In genomic region chr9:109795811-109796210, GRCm38 (mm10) we compare ENCODE assay signal across 39 mouse cellular contexts. TPM values are rescaled to one million over a fixed set of nuclear protein-coding genes. Genes with fewer than 3 reads are reported as not detected.
DNase-seq lines count a peak whose midpoint lies in the region; ATAC-seq and TF ChIP-seq lines count a peak whose summit lies in the region.
"Had no signal": no experiment of that assay in that cellular context is flagged by ENCODE, and none has a peak within 500 bp of the region (broad histone marks: within the 10 kb centered on the region; RNA-seq: fewer than 3 reads in every experiment).

No protein-coding gene starts in this region.

- H3K4me1 ChIP-seq in intestine, postnatal 0 days (replicated peaks; ENCODE audit: control insufficient read depth, insufficient read depth, low read length), result no peaks in the 10 kb centered on the region
- no peaks in the 10 kb centered on the region for H3K4me1 ChIP-seq in intestine, embryonic 16.5 days (ENCODE audit: control insufficient read depth, insufficient read depth, low read length)
- H3K4me1 ChIP-seq: embryonic facial prominence, embryonic 10.5 days; embryonic facial prominence, embryonic 13.5 days; forebrain, embryonic 10.5 days; forebrain, embryonic 13.5 days; hindbrain, embryonic 10.5 days; hindbrain, embryonic 13.5 days; intestine, embryonic 15.5 days had no signal

- 0 out of 2 replicates have a peak, but pooled peaks have one; percentile 7 for TF ChIP-seq CTCF in intestine, postnatal 0 days (IDR thresholded peaks at IDR 0.05; ENCODE audit: low read depth)
- TF ChIP-seq CTCF in brain, embryonic 14.5 days (IDR thresholded peaks at IDR 0.05; ENCODE audit: borderline replicate concordance, extremely low read depth, insufficient read depth, insufficient read length), result no peak

- no peak for TF ChIP-seq POLR2A in brain, embryonic 14.5 days (IDR thresholded peaks at IDR 0.05; ENCODE audit: borderline replicate concordance, extremely low read depth, insufficient read depth, insufficient read length, poor library complexity, severe bottlenecking)

- DNase-seq in Muller cell, postnatal 12 days (ENCODE audit: inconsistent ontology term), result peak; percentile 63
- peak; percentile 1 for DNase-seq in brain, embryonic 14.5 days (ENCODE audit: low read depth)
- DNase-seq in retina, postnatal 7 days (ENCODE audit: low read depth, low spot score), result peak; percentile 16
- no peak for DNase-seq in lung, adult 18-20 months
- DNase-seq: adrenal gland, adult 2 months; adrenal gland, postnatal 14 days; cerebellum, adult 11 months; cerebellum, postnatal 10 days; cerebellum, postnatal 36 days; embryo, embryonic 11 days; gastrocnemius, postnatal 10 days; gastrocnemius, postnatal 36 days; heart, postnatal 36 days had no signal

- H3K27me3 ChIP-seq in intestine, postnatal 0 days (replicated peaks; ENCODE audit: control insufficient read depth, insufficient read depth, low read length), result no peaks in the 10 kb centered on the region
- no peaks in the 10 kb centered on the region for H3K27me3 ChIP-seq in intestine, embryonic 16.5 days (replicated peaks; ENCODE audit: control insufficient read depth, insufficient read depth, low read length)
- H3K27me3 ChIP-seq: embryonic facial prominence, embryonic 13.5 days; forebrain, embryonic 13.5 days; hindbrain, embryonic 13.5 days; intestine, embryonic 15.5 days; Patski had no signal

- no peak overlapping the region for H3K9ac ChIP-seq in intestine, postnatal 0 days (ENCODE audit: low read depth, low read length)
- no peak overlapping the region for H3K9ac ChIP-seq in intestine, embryonic 16.5 days (ENCODE audit: low read depth, low read length)
- H3K9ac ChIP-seq: embryonic facial prominence, embryonic 13.5 days; forebrain, embryonic 13.5 days; hindbrain, embryonic 13.5 days; intestine, embryonic 15.5 days had no signal

- WGBS in intestine, postnatal 0 days, result 74% methylated on average over 2 of the region's 2 CpGs
- 72% methylated on average over 2 of the region's 2 CpGs for WGBS in intestine, embryonic 16.5 days

- no peaks in the 10 kb centered on the region for H3K9me3 ChIP-seq in intestine, postnatal 0 days (ENCODE audit: control insufficient read depth)
- H3K9me3 ChIP-seq in intestine, embryonic 16.5 days (ENCODE audit: control insufficient read depth, low read length), result no peaks in the 10 kb centered on the region
- H3K9me3 ChIP-seq: embryonic facial prominence, embryonic 10.5 days; embryonic facial prominence, embryonic 13.5 days; forebrain, embryonic 10.5 days; forebrain, embryonic 13.5 days; hindbrain, embryonic 10.5 days; hindbrain, embryonic 13.5 days; intestine, embryonic 15.5 days had no signal

- no peak overlapping the region for H3K4me2 ChIP-seq in intestine, postnatal 0 days (replicated peaks; ENCODE audit: low read depth)
- no peak overlapping the region for H3K4me2 ChIP-seq in intestine, embryonic 16.5 days (ENCODE audit: low read depth, low read length)
- H3K4me2 ChIP-seq: embryonic facial prominence, embryonic 13.5 days; forebrain, embryonic 13.5 days; heart, embryonic 11.5 days; hindbrain, embryonic 13.5 days; intestine, embryonic 15.5 days had no signal

- no peaks in the 10 kb centered on the region for H3K36me3 ChIP-seq in intestine, postnatal 0 days (ENCODE audit: control insufficient read depth, insufficient read depth)
- H3K36me3 ChIP-seq in intestine, embryonic 16.5 days (ENCODE audit: control insufficient read depth, insufficient read depth, low read length), result no peaks in the 10 kb centered on the region
- H3K36me3 ChIP-seq: embryonic facial prominence, embryonic 10.5 days; embryonic facial prominence, embryonic 13.5 days; forebrain, embryonic 10.5 days; hindbrain, embryonic 10.5 days; hindbrain, embryonic 13.5 days; intestine, embryonic 15.5 days had no signal

- H3K4me3 ChIP-seq in intestine, postnatal 0 days (ENCODE audit: low read depth, low read length), result no peak overlapping the region
- H3K4me3 ChIP-seq in intestine, embryonic 16.5 days (ENCODE audit: low read length), result no peak overlapping the region
- H3K4me3 ChIP-seq: embryonic facial prominence, embryonic 10.5 days; embryonic facial prominence, embryonic 13.5 days; erythroblast, embryonic 14.5 days; forebrain, embryonic 10.5 days; forebrain, embryonic 13.5 days; hindbrain, embryonic 10.5 days; hindbrain, embryonic 13.5 days; intestine, embryonic 15.5 days had no signal

- ATAC-seq in intestine, postnatal 0 days, result no peak
- no peak for ATAC-seq in intestine, embryonic 16.5 days
- no peak for ATAC-seq in megakaryocyte progenitor cell, adult 5-6 weeks (replicated peaks; ENCODE audit: poor library complexity)
- ATAC-seq: CD4-positive, CD25-positive, alpha-beta regulatory T cell, adult 4 months; forebrain, embryonic 13.5 days; forebrain, embryonic 16.5 days; hindbrain, embryonic 16.5 days; intestine, embryonic 15.5 days; Patski had no signal

- no peak overlapping the region for H3K27ac ChIP-seq in intestine, postnatal 0 days (ENCODE audit: low read depth, low read length)
- H3K27ac ChIP-seq in intestine, embryonic 16.5 days (ENCODE audit: low read length), result no peak overlapping the region
- H3K27ac ChIP-seq: embryonic facial prominence, embryonic 10.5 days; embryonic facial prominence, embryonic 13.5 days; forebrain, embryonic 10.5 days; forebrain, embryonic 13.5 days; hindbrain, embryonic 10.5 days; hindbrain, embryonic 13.5 days; intestine, embryonic 15.5 days had no signal

RNA-seq across cellular contexts. Expression of gene Fbxw27, which starts 5.3 kb away (rescaled TPM):
- not detected in 2 replicates for polyA plus RNA-seq in intestine, postnatal 0 days (2015; fragmentation: Nextera tagmentation; extraction: Ambion mirVana)
- not detected in 2 replicates for polyA plus RNA-seq in intestine, embryonic 16.5 days (2015; fragmentation: Nextera tagmentation; extraction: Ambion mirVana)
- polyA plus RNA-seq in brain, embryonic 14.5 days (2012; rRNA removed), result 0.45 TPM in 1 of 2 replicates, not detected in the other
- total RNA-seq in megakaryocyte progenitor cell, adult 5-6 weeks (2015), result not detected in 2 replicates
- total RNA-seq in megakaryocyte progenitor cell, adult 5-6 weeks (2017), result not detected in 2 replicates
- total RNA-seq: adrenal gland, adult 2 months; adrenal gland, postnatal 14 days; adrenal gland, postnatal 4 days; gastrocnemius, adult 18-20 months; gastrocnemius, postnatal 10 days; gastrocnemius, postnatal 36 days; granulocyte monocyte progenitor cell, adult 5-6 weeks; heart, adult 8-10 months; heart, postnatal 36 days; MEL had no signal
- polyA plus RNA-seq: adrenal gland, adult 2 months; C2C12; CD4-positive, CD25-positive, alpha-beta regulatory T cell, adult 4 months; embryonic facial prominence, embryonic 10.5 days; embryonic facial prominence, embryonic 13.5 days; erythroblast, embryonic 14.5 days; forebrain, embryonic 10.5 days; forebrain, embryonic 13.5 days; forebrain, embryonic 16.5 days; heart, embryonic 11.5 days; heart, embryonic 14.5 days; heart, postnatal 0 days; hindbrain, embryonic 10.5 days; hindbrain, embryonic 13.5 days; hindbrain, embryonic 16.5 days; intestine, embryonic 15.5 days; Patski had no signal

RNA-seq across cellular contexts. Expression of gene Spink8, which starts 16.3 kb away (rescaled TPM):
- 3.0 and 3.3 TPM in 2 replicates for polyA plus RNA-seq in intestine, postnatal 0 days (2015; fragmentation: Nextera tagmentation; extraction: Ambion mirVana)
- polyA plus RNA-seq in intestine, embryonic 16.5 days (2015; fragmentation: Nextera tagmentation; extraction: Ambion mirVana), result 0.18 and 0.67 TPM in 2 replicates
- not detected in 2 replicates for polyA plus RNA-seq in brain, embryonic 14.5 days (2012; rRNA removed)
- not detected in 2 replicates for total RNA-seq in megakaryocyte progenitor cell, adult 5-6 weeks (2015)
- total RNA-seq in megakaryocyte progenitor cell, adult 5-6 weeks (2017), result not detected in 2 replicates
- total RNA-seq: gastrocnemius, adult 18-20 months; gastrocnemius, postnatal 10 days; gastrocnemius, postnatal 36 days; granulocyte monocyte progenitor cell, adult 5-6 weeks; heart, adult 8-10 months; heart, postnatal 36 days; MEL had no signal
- polyA plus RNA-seq: adrenal gland, adult 2 months; C2C12; CD4-positive, CD25-positive, alpha-beta regulatory T cell, adult 4 months; embryonic facial prominence, embryonic 10.5 days; embryonic facial prominence, embryonic 13.5 days; erythroblast, embryonic 14.5 days; forebrain, embryonic 10.5 days; forebrain, embryonic 13.5 days; forebrain, embryonic 16.5 days; heart, embryonic 14.5 days; heart, postnatal 0 days; hindbrain, embryonic 10.5 days; hindbrain, embryonic 13.5 days; hindbrain, embryonic 16.5 days; intestine, embryonic 15.5 days; Patski had no signal

RNA-seq across cellular contexts. Expression of gene Nme6, which starts 36.7 kb away (rescaled TPM):
- 54.6 and 58.0 TPM in 2 replicates for polyA plus RNA-seq in intestine, postnatal 0 days (2015; fragmentation: Nextera tagmentation; extraction: Ambion mirVana)
- polyA plus RNA-seq in intestine, embryonic 16.5 days (2015; fragmentation: Nextera tagmentation; extraction: Ambion mirVana), result 97.0 and 98.7 TPM in 2 replicates
- polyA plus RNA-seq in brain, embryonic 14.5 days (2012; rRNA removed), result 54.5 and 62.4 TPM in 2 replicates
- total RNA-seq in megakaryocyte progenitor cell, adult 5-6 weeks (2015), result 60.6 and 62.4 TPM in 2 replicates
- total RNA-seq in megakaryocyte progenitor cell, adult 5-6 weeks (2017), result 40.7 and 45.1 TPM in 2 replicates

RNA-seq across cellular contexts. Expression of gene Fbxw26, which starts 49.9 kb away (rescaled TPM):
- not detected in 2 replicates for polyA plus RNA-seq in intestine, postnatal 0 days (2015; fragmentation: Nextera tagmentation; extraction: Ambion mirVana)
- 0.07 and 0.18 TPM in 2 replicates for polyA plus RNA-seq in intestine, embryonic 16.5 days (2015; fragmentation: Nextera tagmentation; extraction: Ambion mirVana)
- 0.05 TPM in 1 of 2 replicates, not detected in the other for polyA plus RNA-seq in brain, embryonic 14.5 days (2012; rRNA removed)
- not detected in 2 replicates for total RNA-seq in megakaryocyte progenitor cell, adult 5-6 weeks (2015)
- not detected in 2 replicates for total RNA-seq in megakaryocyte progenitor cell, adult 5-6 weeks (2017)
- total RNA-seq: adrenal gland, adult 2 months; adrenal gland, postnatal 14 days; adrenal gland, postnatal 4 days; gastrocnemius, adult 18-20 months; gastrocnemius, postnatal 10 days; gastrocnemius, postnatal 36 days; granulocyte monocyte progenitor cell, adult 5-6 weeks; heart, adult 8-10 months; heart, postnatal 36 days; MEL had no signal
- polyA plus RNA-seq: adrenal gland, adult 2 months; C2C12; CD4-positive, CD25-positive, alpha-beta regulatory T cell, adult 4 months; cerebellum, adult 2 months; cortical plate, adult 2 months; embryonic facial prominence, embryonic 10.5 days; embryonic facial prominence, embryonic 13.5 days; erythroblast, embryonic 14.5 days; forebrain, embryonic 10.5 days; forebrain, embryonic 13.5 days; forebrain, embryonic 16.5 days; heart, embryonic 11.5 days; heart, embryonic 14.5 days; heart, postnatal 0 days; hindbrain, embryonic 13.5 days; hindbrain, embryonic 16.5 days; intestine, embryonic 15.5 days; Patski had no signal

RNA-seq across cellular contexts. Expression of gene Camp, which starts 53.6 kb away (rescaled TPM):
- 1.3 TPM in 2 replicates for polyA plus RNA-seq in intestine, postnatal 0 days (2015; fragmentation: Nextera tagmentation; extraction: Ambion mirVana)
- polyA plus RNA-seq in intestine, embryonic 16.5 days (2015; fragmentation: Nextera tagmentation; extraction: Ambion mirVana), result 1.9 and 3.5 TPM in 2 replicates
- polyA plus RNA-seq in brain, embryonic 14.5 days (2012; rRNA removed), result 0.53 and 0.94 TPM in 2 replicates
- total RNA-seq in megakaryocyte progenitor cell, adult 5-6 weeks (2015), result 257 and 482 TPM in 2 replicates
- 178 and 390 TPM in 2 replicates for total RNA-seq in megakaryocyte progenitor cell, adult 5-6 weeks (2017)
- total RNA-seq: gastrocnemius, adult 18-20 months; gastrocnemius, postnatal 36 days; heart, postnatal 36 days; MEL had no signal
- polyA plus RNA-seq: adrenal gland, adult 2 months; C2C12; CD4-positive, CD25-positive, alpha-beta regulatory T cell, adult 4 months; embryonic facial prominence, embryonic 10.5 days; forebrain, embryonic 10.5 days; forebrain, embryonic 16.5 days; hindbrain, embryonic 10.5 days; Patski had no signal

Comparison
In these comparisons a context has a peak if more than half of its experiments do, and no peak if none do; other contexts are left out.
1. DNase-seq: peak in Muller cell, postnatal 12 days (single experiment), brain, embryonic 14.5 days (single experiment) and retina, postnatal 7 days (single experiment); none in lung, adult 18-20 months (0 of 2).